Mouse (Mus musculus) left cerebral cortex, postnatal 10 days (tissue): ENCODE results near the gene Usp31. TPM values are rescaled to one million over a fixed set of nuclear protein-coding genes. Genes with fewer than 3 reads are reported as not detected.

Source experiments
- DNase-seq, 2 experiments: peaks; one replicate each; pipeline ENCODE4 v3.0.0; 2021 to 2022; ENCODE audit warnings: low spot score in 2 of 2, mixed read lengths in 1 of 2; ENCODE audit errors: extremely low spot score in 1 of 2
- intact Hi-C: fragments of 180-260 bp; cut with DNase I; formaldehyde crosslinking; loops from one replicate; pipeline ENCODE4 v1.15.1; 2025
- total RNA-seq, 2 experiments: library from RNA; stranded (reverse); gene quantifications; 2 replicates each; pipeline ENCODE4 v1.2.3; 2021

The Usp31 gene
- total RNA-seq: 10 to 100 TPM; 45.5 to 48.1 TPM

GRCm38 (mm10) chr7:121707073-121707667, at the start of gene Usp31:
Gene Usp31 (minus strand): TSS chr7:121707253.
- peak; percentile 96 to 97 for DNase-seq
- intact Hi-C loops: no loop called here

- intact Hi-C loops: no loop called here
- no peak for DNase-seq
Observed at GRCm38 (mm10) chr7:121754748-121755147, 47.7 kb upstream of the Usp31 start.

GRCm38 (mm10) chr7:121750244-121750643, 43.2 kb upstream of the Usp31 start:
- no peak for DNase-seq
- intact Hi-C loops: no loop called here

- intact Hi-C loops: no loop called here
- DNase-seq: no peak
Observed at GRCm38 (mm10) chr7:121737511-121738415, 30.7 kb upstream of the Usp31 start.

- intact Hi-C loops: loop anchor here (1.0 kb wide), 1 partner anchor 230 kb away; no protein-coding TSS in a partner anchor
- DNase-seq: peak; percentile 77 to 88
Observed at GRCm38 (mm10) chr7:121734171-121734831, 27.2 kb upstream of the Usp31 start, which contains the start of gene Scnn1g. Gene Scnn1g (plus strand): TSS chr7:121734479.

GRCm38 (mm10) chr7:121730225-121730624, 23.2 kb upstream of the Usp31 start:
- intact Hi-C loops: no loop called here
- DNase-seq: peak in 1 of 2 experiments; percentile 46

- DNase-seq: peak in 1 of 2 experiments; percentile 28
- intact Hi-C loops: no loop called here
Observed at GRCm38 (mm10) chr7:121717031-121717430, 10.0 kb upstream of the Usp31 start.

GRCm38 (mm10) chr7:121711171-121711570, 4.1 kb upstream of the Usp31 start:
- no peak for DNase-seq

GRCm38 (mm10) chr7:121706411-121707072, 511 bp downstream of the Usp31 start:
- DNase-seq: peak; percentile 17 to 72
- intact Hi-C loops: no loop called here

More at GRCm38 (mm10) chr7:121711171-121711570, 4.1 kb upstream of the Usp31 start:
- intact Hi-C loops: no loop called here

GRCm38 (mm10) chr7:121705051-121705450, 2.0 kb downstream of the Usp31 start:
- no peak for DNase-seq
- intact Hi-C loops: no loop called here

GRCm38 (mm10) chr7:121701983-121702382, 5.1 kb downstream of the Usp31 start:
- no peak for DNase-seq
- intact Hi-C loops: no loop called here

- no peak for DNase-seq
- intact Hi-C loops: no loop called here
Observed at GRCm38 (mm10) chr7:121700480-121700879, 6.6 kb downstream of the Usp31 start.

- intact Hi-C loops: no loop called here
- DNase-seq: no peak
Observed at GRCm38 (mm10) chr7:121699218-121699617, 7.8 kb downstream of the Usp31 start.

GRCm38 (mm10) chr7:121697574-121697973, 9.5 kb downstream of the Usp31 start:
- intact Hi-C loops: no loop called here
- no peak for DNase-seq

- intact Hi-C loops: no loop called here
- no peak for DNase-seq
Observed at GRCm38 (mm10) chr7:121697170-121697569, 9.9 kb downstream of the Usp31 start.

GRCm38 (mm10) chr7:121691803-121692202, 15.2 kb downstream of the Usp31 start:
- intact Hi-C loops: no loop called here
- DNase-seq: no peak

- DNase-seq: no peak
- intact Hi-C loops: no loop called here
Observed at GRCm38 (mm10) chr7:121689338-121689737, 17.7 kb downstream of the Usp31 start.

- DNase-seq: no peak
- intact Hi-C loops: no loop called here
Observed at GRCm38 (mm10) chr7:121685140-121685984, 21.7 kb downstream of the Usp31 start.
